Mouse (Mus musculus) heart, postnatal 0 days (tissue): ENCODE measurements at regions not wholly inside any gene's neighbourhood (a gene's known extent, or its start where the extent isn't known, plus 50 kb on each side); places are given as distances from the start of the nearest gene placed in this dataset.

Experiments
- CTCF ChIP-seq: IDR thresholded peaks from 2 replicates; pipeline ENCODE4 v1.5.1; 2016; ENCODE audit warnings: antibody characterized with exemption, control low read depth, low read depth
- EP300 ChIP-seq: IDR thresholded peaks from 2 replicates; pipeline ENCODE4 v1.6.1; 2016; ENCODE audit warnings: antibody characterized with exemption, low read depth

GRCm38 (mm10) chr16:86776086-86776485, 577.9 kb upstream of the N6amt1 start:
- no peak for TF ChIP-seq CTCF
- no peak for TF ChIP-seq EP300
